Mouse (Mus musculus) forebrain, embryonic 10.5 days (tissue): ENCODE measurements around the gene Asprv1. TPM values are rescaled to one million over a fixed set of nuclear protein-coding genes. Genes with fewer than 3 reads are reported as not detected.

Source experiments
- DNase-seq: peaks from one replicate; pipeline ENCODE4 v3.0.0-alpha.2; 2017; ENCODE audit warnings: low spot score; ENCODE audit errors: extremely low spot score
- H3K27ac ChIP-seq: fragments of 300-500 bp; sonication (generic); 2 replicates; pipeline ENCODE4 v1.5.1; 2016; ENCODE audit warnings: mild to moderate bottlenecking
- H3K27me3 ChIP-seq: fragments of 300-500 bp; sonication (generic); 2 replicates; pipeline ENCODE4 v1.6.1; 2016; ENCODE audit warnings: mild to moderate bottlenecking; ENCODE audit not compliant: poor library complexity, severe bottlenecking
- H3K36me3 ChIP-seq: fragments of 300-500 bp; sonication (generic); replicated peaks from 2 replicates; pipeline ENCODE4 v1.6.1; 2016; ENCODE audit warnings: mild to moderate bottlenecking, moderate library complexity
- H3K4me1 ChIP-seq: fragments of 300-500 bp; sonication (generic); 2 replicates; pipeline ENCODE4 v1.6.1; 2016
- H3K4me3 ChIP-seq: fragments of 300-500 bp; sonication (generic); 2 replicates; pipeline ENCODE4 v1.5.1; 2016; ENCODE audit warnings: mild to moderate bottlenecking, moderate library complexity
- H3K9me3 ChIP-seq: fragments of 300-500 bp; sonication (generic); 2 replicates; pipeline ENCODE4 v1.6.1; 2016; ENCODE audit warnings: mild to moderate bottlenecking, moderate library complexity
- WGBS: fragments of 180-500 bp; shearing (Covaris S2); methylation state at CpG from one replicate; pipeline ENCODE4 v1.1.7; 2016; 5-methylcytosine and 5-hydroxymethylcytosine counted together
- polyA plus RNA-seq: library from polyadenylated mRNA; unstranded; fragments of >200 nt; fragmentation: Nextera tagmentation; extraction: Ambion mirVana; gene quantifications from 2 replicates; pipeline ENCODE4 v1.2.1, GENCODE M21; 2016

Asprv1 gene
- polyA plus RNA-seq, 1 experiment from 2014 or later: 0.32 TPM

- H3K27ac ChIP-seq: no peak overlapping the region
- peaks cover 10% of the 10 kb centered on the region for H3K4me1 ChIP-seq
- WGBS: 88% methylated on average over 17 of the region's 17 CpGs
These were observed 32.0 kb upstream of the Asprv1 start for GRCm38 (mm10) chr6:86595865-86596440.

GRCm38 (mm10) chr6:86598742-86599193, 29.2 kb upstream of the Asprv1 start:
- WGBS: 68% methylated on average over 5 of the region's 5 CpGs
- DNase-seq: peak; percentile 19
- Histone ChIP-seq H3K4me1 (peaks cover 10% of the 10 kb centered on the region), H3K4me3 (no peak overlapping the region), H3K27me3 (0 out of 2 replicates have a peak, but pooled peaks cover 4% of the 10 kb centered on the region), H3K9me3 (no peaks in the 10 kb centered on the region), H3K27ac (no peak overlapping the region), H3K36me3 (no peaks in the 10 kb centered on the region)

More at GRCm38 (mm10) chr6:86595865-86596440, 32.0 kb upstream of the Asprv1 start:
- Histone ChIP-seq H3K27me3 (0 out of 2 replicates have a peak, but pooled peaks cover 4% of the 10 kb centered on the region), H3K4me3 (no peak overlapping the region), H3K36me3 (no peaks in the 10 kb centered on the region), H3K9me3 (no peaks in the 10 kb centered on the region)
- DNase-seq: no peak

- 24% methylated on average over 4 of the region's 4 CpGs for WGBS
- Histone ChIP-seq H3K9me3 (no peaks in the 10 kb centered on the region), H3K27me3 (0 out of 2 replicates have a peak, but pooled peaks cover 4% of the 10 kb centered on the region), H3K4me3 (no peak overlapping the region), H3K27ac (no peak overlapping the region), H3K4me1 (peaks cover 10% of the 10 kb centered on the region), H3K36me3 (no peaks in the 10 kb centered on the region)
- peak; percentile 72 for DNase-seq
These were observed 28.8 kb upstream of the Asprv1 start for GRCm38 (mm10) chr6:86599197-86599596.

- Histone ChIP-seq H3K36me3 (no peaks in the 10 kb centered on the region), H3K9me3 (no peaks in the 10 kb centered on the region), H3K4me3 (no peak overlapping the region), H3K4me1 (peaks cover 3% of the 10 kb centered on the region), H3K27me3 (0 out of 2 replicates have a peak, but pooled peaks cover 4% of the 10 kb centered on the region), H3K27ac (no peak overlapping the region)
- no peak for DNase-seq
- 94% methylated on average over 6 of the region's 6 CpGs for WGBS
These were observed 28.0 kb upstream of the Asprv1 start for GRCm38 (mm10) chr6:86599951-86600414.

GRCm38 (mm10) chr6:86605260-86605659, 22.7 kb upstream of the Asprv1 start:
- Histone ChIP-seq H3K27me3 (no peaks in the 10 kb centered on the region), H3K4me3 (no peak overlapping the region), H3K9me3 (no peaks in the 10 kb centered on the region), H3K36me3 (no peaks in the 10 kb centered on the region), H3K4me1 (no peaks in the 10 kb centered on the region), H3K27ac (no peak overlapping the region)
- 77% methylated on average over 7 of the region's 7 CpGs for WGBS
- no peak for DNase-seq

GRCm38 (mm10) chr6:86606289-86606688, 21.7 kb upstream of the Asprv1 start:
- no peak for DNase-seq
- Histone ChIP-seq H3K27ac (no peak overlapping the region), H3K27me3 (no peaks in the 10 kb centered on the region), H3K4me1 (no peaks in the 10 kb centered on the region), H3K36me3 (no peaks in the 10 kb centered on the region), H3K9me3 (no peaks in the 10 kb centered on the region), H3K4me3 (no peak overlapping the region)
- 87% methylated on average over 4 of the region's 4 CpGs for WGBS

- no peak overlapping the region for H3K27ac ChIP-seq
- no peak for DNase-seq
- 88% methylated on average over 6 of the region's 6 CpGs for WGBS
- H3K36me3 ChIP-seq: no peaks in the 10 kb centered on the region
- no peaks in the 10 kb centered on the region for H3K27me3 ChIP-seq
- H3K4me1 ChIP-seq: no peaks in the 10 kb centered on the region
- H3K9me3 ChIP-seq: no peaks in the 10 kb centered on the region
- H3K4me3 ChIP-seq: no peak overlapping the region
These were observed 20.5 kb upstream of the Asprv1 start for GRCm38 (mm10) chr6:86607471-86607870.

- Histone ChIP-seq H3K9me3 (no peaks in the 10 kb centered on the region), H3K4me3 (no peak overlapping the region), H3K36me3 (no peaks in the 10 kb centered on the region), H3K27me3 (no peaks in the 10 kb centered on the region), H3K4me1 (no peaks in the 10 kb centered on the region), H3K27ac (no peak overlapping the region)
- WGBS: 90% methylated on average over 6 of the region's 6 CpGs
- no peak for DNase-seq
These were observed 18.7 kb upstream of the Asprv1 start for GRCm38 (mm10) chr6:86609235-86609634.

- DNase-seq: no peak
- no peak overlapping the region for H3K27ac ChIP-seq
- no peaks in the 10 kb centered on the region for H3K36me3 ChIP-seq
- H3K27me3 ChIP-seq: no peaks in the 10 kb centered on the region
- no peak overlapping the region for H3K4me3 ChIP-seq
- H3K4me1 ChIP-seq: no peaks in the 10 kb centered on the region
- H3K9me3 ChIP-seq: no peaks in the 10 kb centered on the region
- WGBS: 74% methylated on average over 5 of the region's 5 CpGs
These were observed 17.2 kb upstream of the Asprv1 start for GRCm38 (mm10) chr6:86610714-86611113.

- 90% methylated on average over 4 of the region's 4 CpGs for WGBS
- no peak for DNase-seq
These were observed 12.7 kb upstream of the Asprv1 start for GRCm38 (mm10) chr6:86615301-86615700.

GRCm38 (mm10) chr6:86623201-86623600, 4.8 kb upstream of the Asprv1 start:
- H3K27me3 ChIP-seq: no peaks in the 10 kb centered on the region; the same call in 1 of the 2 replicates
- H3K4me1 ChIP-seq: peaks cover 14% of the 10 kb centered on the region
- DNase-seq: no peak
- WGBS: 81% methylated on average over 4 of the region's 4 CpGs
- no peak overlapping the region for H3K4me3 ChIP-seq
- no peak overlapping the region for H3K27ac ChIP-seq
- no peaks in the 10 kb centered on the region for H3K36me3 ChIP-seq
- H3K9me3 ChIP-seq: no peaks in the 10 kb centered on the region

More at GRCm38 (mm10) chr6:86615301-86615700, 12.7 kb upstream of the Asprv1 start:
- no peaks in the 10 kb centered on the region for H3K27me3 ChIP-seq
- no peaks in the 10 kb centered on the region for H3K4me1 ChIP-seq
- no peak overlapping the region for H3K27ac ChIP-seq
- no peak overlapping the region for H3K4me3 ChIP-seq
- no peaks in the 10 kb centered on the region for H3K9me3 ChIP-seq
- H3K36me3 ChIP-seq: no peaks in the 10 kb centered on the region

GRCm38 (mm10) chr6:86624074-86625030, 3.6 kb upstream of the Asprv1 start:
- no peak for DNase-seq
- Histone ChIP-seq H3K27me3 (no peaks in the 10 kb centered on the region; the same call in 1 of the 2 replicates), H3K27ac (no peak overlapping the region), H3K9me3 (no peaks in the 10 kb centered on the region), H3K4me3 (no peak overlapping the region), H3K36me3 (no peaks in the 10 kb centered on the region), H3K4me1 (peaks cover 17% of the 10 kb centered on the region)
- 68% methylated on average over 18 of the region's 18 CpGs for WGBS

- H3K27ac ChIP-seq: no peak overlapping the region
- H3K4me3 ChIP-seq: no peak overlapping the region
- DNase-seq: no peak
- 91% methylated on average over 3 of the region's 3 CpGs for WGBS
- no peaks in the 10 kb centered on the region for H3K9me3 ChIP-seq
- H3K4me1 ChIP-seq: peaks cover 8% of the 10 kb centered on the region
- H3K27me3 ChIP-seq: no peaks in the 10 kb centered on the region; the same call in 1 of the 2 replicates
- H3K36me3 ChIP-seq: no peaks in the 10 kb centered on the region
These were observed 2.2 kb downstream of the Asprv1 start for GRCm38 (mm10) chr6:86630141-86630540.
